ENCODE assay signal across 17 mouse cellular contexts in genomic region chr2:38182283-38182682, GRCm38 (mm10).
"Had no signal": no experiment of that assay in that cellular context is flagged by ENCODE, and none has a peak within 500 bp of the region (broad histone marks: within the 10 kb centered on the region; RNA-seq: fewer than 3 reads in every experiment).

No protein-coding gene starts in this region.

- H3K9me3 ChIP-seq: limb, embryonic 10.5 days; limb, embryonic 13.5 days; liver, embryonic 12.5 days; liver, embryonic 15.5 days; lung, embryonic 15.5 days; midbrain, embryonic 15.5 days had no signal

- H3K36me3 ChIP-seq: limb, embryonic 10.5 days; limb, embryonic 13.5 days; liver, embryonic 12.5 days; liver, embryonic 15.5 days; lung, embryonic 15.5 days; midbrain, embryonic 15.5 days had no signal

- H3K27ac ChIP-seq: kidney, postnatal 0 days; layer of hippocampus, adult 2 months; limb, embryonic 10.5 days; limb, embryonic 13.5 days; liver, embryonic 12.5 days; liver, embryonic 15.5 days; lung, embryonic 15.5 days; midbrain, embryonic 15.5 days had no signal

- H3K4me3 ChIP-seq: layer of hippocampus, adult 2 months; limb, embryonic 10.5 days; limb, embryonic 13.5 days; liver, embryonic 12.5 days; liver, embryonic 15.5 days; lung, embryonic 15.5 days; midbrain, embryonic 15.5 days had no signal

- H3K9ac ChIP-seq: limb, embryonic 13.5 days; liver, embryonic 12.5 days; liver, embryonic 15.5 days; lung, embryonic 15.5 days; midbrain, embryonic 15.5 days had no signal

- H3K4me2 ChIP-seq: limb, embryonic 13.5 days; liver, embryonic 12.5 days; liver, embryonic 15.5 days; lung, embryonic 15.5 days; midbrain, embryonic 15.5 days had no signal

- H3K27me3 ChIP-seq: limb, embryonic 13.5 days; liver, embryonic 12.5 days; liver, embryonic 15.5 days; lung, embryonic 15.5 days; midbrain, embryonic 15.5 days had no signal

- DNase-seq: kidney, adult 2 months; kidney, postnatal 25 days; layer of hippocampus, adult 9-11 months; liver; lung, adult 18-20 months; lung, postnatal 14 days; lung, postnatal 4 days; thymus, adult 18-20 months had no signal

- H3K4me1 ChIP-seq: limb, embryonic 10.5 days; midbrain, embryonic 15.5 days had no signal

- ATAC-seq: intestine, postnatal 0 days; liver, embryonic 12.5 days; midbrain, embryonic 15.5 days had no signal
